Mouse (Mus musculus) embryonic fibroblast, embryonic 13.5 days (primary cell): ENCODE results near the gene Eefsec. TPM values are rescaled to one million over a fixed set of nuclear protein-coding genes. Genes with fewer than 3 reads are reported as not detected.

ENCODE experiments used
- H3K27ac ChIP-seq: 2 replicates; pipeline ENCODE4 v1.5.1; 2012; ENCODE audit warnings: low read length, control low read depth, inconsistent platforms; ENCODE audit not compliant: insufficient read depth
- H3K4me1 ChIP-seq: 2 replicates; pipeline ENCODE4 v1.6.1; 2011; ENCODE audit warnings: low read length; ENCODE audit not compliant: control insufficient read depth, insufficient read depth
- H3K4me3 ChIP-seq: 2 replicates; pipeline ENCODE4 v1.5.1; 2011; ENCODE audit warnings: mild to moderate bottlenecking, control low read depth, low read length; ENCODE audit not compliant: insufficient read depth
- CTCF ChIP-seq: IDR thresholded peaks from 2 replicates; pipeline ENCODE4 v1.5.1; 2011; ENCODE audit warnings: mild to moderate bottlenecking, control low read depth, low read length, moderate library complexity, borderline replicate concordance; ENCODE audit not compliant: insufficient read depth
- POLR2A ChIP-seq: IDR thresholded peaks from 2 replicates; pipeline ENCODE4 v1.6.1; 2011; ENCODE audit warnings: low read depth, mild to moderate bottlenecking, control low read depth, low read length, moderate library complexity
- polyA plus RNA-seq: library from polyadenylated mRNA; stranded (reverse); fragments of >200 nt; gene quantifications from 2 replicates; pipeline ENCODE4 v1.2.4, GENCODE M21; 2011; ENCODE audit warnings: low read depth; ENCODE audit not compliant: missing spikeins, insufficient read length

Eefsec gene
- polyA plus RNA-seq, 1 experiment, result 13.8 TPM

- no peak for TF ChIP-seq POLR2A
- TF ChIP-seq CTCF, result no peak
- H3K4me1 ChIP-seq, result no peaks in the 10 kb centered on the region
- H3K4me3 ChIP-seq, result no peak overlapping the region
- no peak overlapping the region for H3K27ac ChIP-seq
These were observed 131.0 kb downstream of the Eefsec start for GRCm38 (mm10) chr6:88315295-88315694.

GRCm38 (mm10) chr6:88313937-88314336, 132.4 kb downstream of the Eefsec start:
- Histone ChIP-seq H3K4me1 (no peaks in the 10 kb centered on the region), H3K4me3 (no peak overlapping the region), H3K27ac (no peak overlapping the region)
- TF ChIP-seq POLR2A, result no peak
- TF ChIP-seq CTCF, result no peak

- Histone ChIP-seq H3K4me1 (0 out of 2 replicates have a peak, but pooled peaks cover 1% of the 10 kb centered on the region), H3K4me3 (no peak overlapping the region), H3K27ac (no peak overlapping the region)
- TF ChIP-seq CTCF, result no peak
- TF ChIP-seq POLR2A, result no peak
These were observed 134.7 kb downstream of the Eefsec start for GRCm38 (mm10) chr6:88311593-88311992.

GRCm38 (mm10) chr6:88306100-88306746, 140.1 kb downstream of the Eefsec start:
- no peak overlapping the region for H3K4me3 ChIP-seq
- H3K4me1 ChIP-seq, result 0 out of 2 replicates have a peak, but pooled peaks cover 3% of the 10 kb centered on the region
- H3K27ac ChIP-seq, result no peak overlapping the region
- TF ChIP-seq CTCF, result no peak
- no peak for TF ChIP-seq POLR2A

- H3K27ac ChIP-seq, result no peak overlapping the region
- no peaks in the 10 kb centered on the region for H3K4me1 ChIP-seq
- H3K4me3 ChIP-seq, result no peak overlapping the region
These were observed 145.1 kb downstream of the Eefsec start for GRCm38 (mm10) chr6:88301234-88301633.

GRCm38 (mm10) chr6:88299491-88299890, 146.8 kb downstream of the Eefsec start:
- no peak overlapping the region for H3K27ac ChIP-seq
- no peaks in the 10 kb centered on the region for H3K4me1 ChIP-seq
- H3K4me3 ChIP-seq, result no peak overlapping the region
- no peak for TF ChIP-seq CTCF
- no peak for TF ChIP-seq POLR2A

More at GRCm38 (mm10) chr6:88301234-88301633, 145.1 kb downstream of the Eefsec start:
- no peak for TF ChIP-seq POLR2A
- TF ChIP-seq CTCF, result no peak

GRCm38 (mm10) chr6:88292274-88292909, 153.9 kb downstream of the Eefsec start:
- no peak overlapping the region for H3K4me3 ChIP-seq
- TF ChIP-seq POLR2A (no peak), CTCF (no peak)
- H3K27ac ChIP-seq, result no peak overlapping the region
- H3K4me1 ChIP-seq, result no peaks in the 10 kb centered on the region

GRCm38 (mm10) chr6:88290129-88290766, 156.1 kb downstream of the Eefsec start:
- Histone ChIP-seq H3K4me3 (no peak overlapping the region), H3K27ac (no peak overlapping the region), H3K4me1 (no peaks in the 10 kb centered on the region)
- no peak for TF ChIP-seq CTCF
- TF ChIP-seq POLR2A, result no peak

- no peak overlapping the region for H3K4me3 ChIP-seq
- no peaks in the 10 kb centered on the region for H3K4me1 ChIP-seq
- TF ChIP-seq CTCF (no peak), POLR2A (no peak)
- H3K27ac ChIP-seq, result no peak overlapping the region
These were observed 168.2 kb downstream of the Eefsec start for GRCm38 (mm10) chr6:88278141-88278540.

GRCm38 (mm10) chr6:88277242-88277641, 169.1 kb downstream of the Eefsec start:
- Histone ChIP-seq H3K4me3 (no peak overlapping the region), H3K4me1 (no peaks in the 10 kb centered on the region), H3K27ac (no peak overlapping the region)
- no peak for TF ChIP-seq CTCF
- TF ChIP-seq POLR2A, result no peak
